7 mouse cellular contexts compared by ENCODE assay signal in the genomic region with DNA sequence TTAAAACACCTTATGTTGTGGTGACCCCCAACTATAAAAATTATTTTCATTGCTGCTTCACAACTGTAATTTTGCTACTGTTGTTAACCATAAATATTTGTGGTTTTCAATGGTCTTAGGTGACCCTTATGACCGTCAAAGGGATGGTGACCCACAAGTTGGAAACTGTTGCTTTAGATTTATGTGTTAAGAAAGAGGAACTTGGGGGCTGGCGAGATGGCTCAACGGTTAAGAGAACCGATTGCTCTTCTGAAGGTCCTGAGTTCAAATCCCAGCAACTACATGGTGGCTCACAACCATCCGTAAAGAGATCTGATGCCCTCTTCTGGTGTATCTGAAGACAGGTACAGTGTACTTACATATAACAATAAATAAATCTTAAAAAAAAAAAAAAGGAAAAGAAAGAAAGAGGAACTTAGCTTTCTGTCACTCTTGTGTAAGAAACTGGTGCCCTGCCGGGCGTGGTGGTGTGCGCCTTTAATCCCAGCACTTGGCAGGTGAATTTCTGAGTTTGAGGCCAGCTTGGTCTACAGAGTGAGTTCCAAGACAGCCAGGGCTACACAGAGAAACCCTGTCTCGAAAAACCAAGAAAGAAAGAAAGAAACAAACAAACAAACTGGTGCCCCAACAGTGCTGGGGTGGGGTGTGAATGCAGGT. TPM values are rescaled to one million over a fixed set of nuclear protein-coding genes. Genes with fewer than 3 reads are reported as not detected.
DNase-seq lines count a peak whose midpoint lies in the region; ATAC-seq and TF ChIP-seq lines count a peak whose summit lies in the region.
"Not testable (repeated sequence)": the region's sequence is repeated elsewhere in the genome, so short reads cannot be mapped to it uniquely, and the experiment has no call there.

No protein-coding gene starts in this region.

- not testable (repeated sequence) for H3K9me3 ChIP-seq in MEL (replicated peaks; ENCODE audit: insufficient read depth, low read length); heart, embryonic 12.5 days (replicated peaks); intestine, embryonic 14.5 days (ENCODE audit: control insufficient read depth, low read length); limb, embryonic 13.5 days; lung, postnatal 0 days (ENCODE audit: low read length); neural tube, embryonic 14.5 days (ENCODE audit: control insufficient read depth, low read length)

- H3K4me2 ChIP-seq in heart, embryonic 12.5 days, result peak overlapping the region; percentile 91
- peak overlapping the region; percentile 77 for H3K4me2 ChIP-seq in intestine, embryonic 14.5 days (ENCODE audit: low read length)
- H3K4me2 ChIP-seq in limb, embryonic 13.5 days (replicated peaks), result peak overlapping the region; percentile 95
- H3K4me2 ChIP-seq in lung, postnatal 0 days (replicated peaks; ENCODE audit: low read depth, low read length), result peak overlapping the region; percentile 83
- H3K4me2 ChIP-seq in neural tube, embryonic 14.5 days (ENCODE audit: low read depth, low read length), result peak overlapping the region; percentile 89

- peak; percentile 74 for DNase-seq in MEL (ENCODE audit: low read depth, low spot score)
- not testable (repeated sequence) for DNase-seq in intestine, embryonic 14.5 days (ENCODE audit: low spot score); lung, postnatal 0 days (ENCODE audit: low spot score)

- TF ChIP-seq EP300 in MEL (IDR thresholded peaks at IDR 0.05; ENCODE audit: low read depth in 1 of 2, low read length in 2 of 2); lung, postnatal 0 days (IDR thresholded peaks at IDR 0.05): not testable (repeated sequence)

- H3K4me3 ChIP-seq in MEL (ENCODE audit: control insufficient read depth in 1 of 2, insufficient read depth in 1 of 2, low read depth in 2 of 2, low read length in 2 of 2), result peak overlapping the region; percentile 80 to 86
- H3K4me3 ChIP-seq in embryonic fibroblast, embryonic 13.5 days (ENCODE audit: insufficient read depth, low read length), result peak overlapping the region; percentile 66
- peak overlapping the region; percentile 97 for H3K4me3 ChIP-seq in heart, embryonic 12.5 days
- H3K4me3 ChIP-seq in intestine, embryonic 14.5 days (ENCODE audit: low read depth, low read length), result peak overlapping the region; percentile 83
- peak overlapping the region; percentile 87 for H3K4me3 ChIP-seq in limb, embryonic 13.5 days
- H3K4me3 ChIP-seq in lung, postnatal 0 days (ENCODE audit: low read depth, low read length), result peak overlapping the region; percentile 88
- H3K4me3 ChIP-seq in neural tube, embryonic 14.5 days (ENCODE audit: low read depth, low read length), result peak overlapping the region; percentile 89

- 81% methylated on average over 9 of the region's 9 CpGs for WGBS in heart, embryonic 12.5 days
- WGBS in intestine, embryonic 14.5 days, result 80% methylated on average over 9 of the region's 9 CpGs
- 89% methylated on average over 9 of the region's 9 CpGs for WGBS in limb, embryonic 13.5 days
- WGBS in lung, postnatal 0 days, result 78% methylated on average over 9 of the region's 9 CpGs
- WGBS in neural tube, embryonic 14.5 days, result 87% methylated on average over 9 of the region's 9 CpGs

- H3K27ac ChIP-seq in MEL (ENCODE audit: control insufficient read depth, low read depth, low read length), result peak overlapping the region; percentile 56
- H3K27ac ChIP-seq in embryonic fibroblast, embryonic 13.5 days (ENCODE audit: insufficient read depth, low read length); heart, embryonic 12.5 days (ENCODE audit: poor library complexity, severe bottlenecking); intestine, embryonic 14.5 days (ENCODE audit: low read depth); limb, embryonic 13.5 days; neural tube, embryonic 14.5 days (ENCODE audit: low read depth, low read length): not testable (repeated sequence)
- peak overlapping the region; percentile 95; the same call in 1 of the 2 replicates for H3K27ac ChIP-seq in lung, postnatal 0 days (ENCODE audit: low read length)

- TF ChIP-seq RAD21 in MEL (IDR thresholded peaks at IDR 0.05; ENCODE audit: low read depth, low read length), result not testable (repeated sequence)

- H3K4me1 ChIP-seq in MEL (ENCODE audit: control insufficient read depth in 1 of 2, insufficient read depth in 2 of 2, low read length in 2 of 2), result peaks cover 7 to 12% of the 10 kb centered on the region in 2 experiments; a peak in 3 of 4 replicates
- not testable (repeated sequence) for H3K4me1 ChIP-seq in embryonic fibroblast, embryonic 13.5 days (ENCODE audit: control insufficient read depth, insufficient read depth, low read length); intestine, embryonic 14.5 days (replicated peaks; ENCODE audit: control insufficient read depth, insufficient read depth, low read length)
- peaks cover 29% of the 10 kb centered on the region for H3K4me1 ChIP-seq in heart, embryonic 12.5 days (replicated peaks)
- H3K4me1 ChIP-seq in limb, embryonic 13.5 days, result peaks cover 29% of the 10 kb centered on the region
- peaks cover 16% of the 10 kb centered on the region; the same call in 1 of the 2 replicates for H3K4me1 ChIP-seq in lung, postnatal 0 days (ENCODE audit: insufficient read depth, low read depth, low read length)
- H3K4me1 ChIP-seq in neural tube, embryonic 14.5 days (ENCODE audit: control insufficient read depth, insufficient read depth, low read length), result peaks cover 24% of the 10 kb centered on the region

- TF ChIP-seq CTCF in MEL (IDR thresholded peaks at IDR 0.05 in 2 of 3, conservative IDR thresholded peaks at IDR 0.05 in 1 of 3; ENCODE audit: control insufficient read depth in 1 of 3, insufficient read depth in 1 of 3, low read depth in 2 of 3, low read length in 3 of 3, poor library complexity in 1 of 3, severe bottlenecking in 1 of 3), result peak in 1 of 3 experiments; percentile 18; a peak in 1 of 6 replicates
- TF ChIP-seq CTCF in embryonic fibroblast, embryonic 13.5 days (IDR thresholded peaks at IDR 0.05; ENCODE audit: borderline replicate concordance, insufficient read depth, low read length); lung, postnatal 0 days (IDR thresholded peaks at IDR 0.05): not testable (repeated sequence)

- H3K27me3 ChIP-seq in MEL (ENCODE audit: control insufficient read depth in 1 of 2, insufficient read depth in 2 of 2, low read length in 2 of 2); heart, embryonic 12.5 days (replicated peaks); intestine, embryonic 14.5 days (replicated peaks; ENCODE audit: control insufficient read depth, insufficient read depth, low read length); limb, embryonic 13.5 days; lung, postnatal 0 days (replicated peaks; ENCODE audit: insufficient read depth, low read length); neural tube, embryonic 14.5 days (ENCODE audit: control insufficient read depth, insufficient read depth, low read length): not testable (repeated sequence)

- H3K79me2 ChIP-seq in MEL (ENCODE audit: control insufficient read depth, insufficient read depth, low read length, poor library complexity), result peaks cover 15% of the 10 kb centered on the region

- peak overlapping the region; percentile 82 for H3K9ac ChIP-seq in MEL (ENCODE audit: control insufficient read depth, low read depth, low read length, poor library complexity, severe bottlenecking)
- peak overlapping the region; percentile 95 for H3K9ac ChIP-seq in heart, embryonic 12.5 days
- peak overlapping the region; percentile 76; the same call in 1 of the 2 replicates for H3K9ac ChIP-seq in intestine, embryonic 14.5 days (ENCODE audit: low read length)
- peak overlapping the region; percentile 87 for H3K9ac ChIP-seq in limb, embryonic 13.5 days
- H3K9ac ChIP-seq in lung, postnatal 0 days (replicated peaks; ENCODE audit: low read depth), result peak overlapping the region; percentile 87
- peak overlapping the region; percentile 85 for H3K9ac ChIP-seq in neural tube, embryonic 14.5 days (replicated peaks; ENCODE audit: low read depth, low read length)

- TF ChIP-seq POLR2A in MEL (IDR thresholded peaks at IDR 0.05; ENCODE audit: control insufficient read depth in 1 of 2, insufficient read depth in 1 of 2, low read depth in 1 of 2, low read length in 2 of 2, poor library complexity in 1 of 2); embryonic fibroblast, embryonic 13.5 days (IDR thresholded peaks at IDR 0.05; ENCODE audit: low read depth, low read length): not testable (repeated sequence)

- not testable (repeated sequence) for ATAC-seq in heart, embryonic 12.5 days (ENCODE audit: insufficient number of reproducible peaks, low FRiP score); intestine, embryonic 14.5 days (replicated peaks; ENCODE audit: low FRiP score, low TSS enrichment, low read depth); limb, embryonic 13.5 days (ENCODE audit: low FRiP score, low read depth); lung, postnatal 0 days; neural tube, embryonic 14.5 days (ENCODE audit: low read depth)

- H3K36me3 ChIP-seq in MEL (ENCODE audit: control insufficient read depth in 1 of 2, insufficient read depth in 2 of 2, low read length in 2 of 2); intestine, embryonic 14.5 days (ENCODE audit: control insufficient read depth, insufficient read depth, low read length); limb, embryonic 13.5 days; lung, postnatal 0 days (ENCODE audit: insufficient read depth, low read length); neural tube, embryonic 14.5 days (ENCODE audit: control insufficient read depth, insufficient read depth, low read length): not testable (repeated sequence)
- peaks cover 12% of the 10 kb centered on the region; the same call in 1 of the 2 replicates for H3K36me3 ChIP-seq in heart, embryonic 12.5 days

RNA-seq across cellular contexts. Expression of a gene that starts 1.1 kb away (rescaled TPM):
- total RNA-seq in MEL (2012; rRNA removed), result 43.0 and 51.1 TPM in 2 replicates
- 10 to 100 TPM in 1 of 2 experiments, not detected in 1; 83.8 TPM for polyA plus RNA-seq in MEL (2012; ENCODE audit: insufficient read depth in 1 of 2, insufficient read length in 2 of 2, low read depth in 1 of 2, low replicate concordance in 2 of 2, missing spikeins in 1 of 2)
- 134 and 138 TPM in 2 replicates for polyA plus RNA-seq in embryonic fibroblast, embryonic 13.5 days (2011; ENCODE audit: insufficient read length, low read depth, missing spikeins)
- polyA plus RNA-seq in heart, embryonic 12.5 days (2016; fragmentation: Nextera tagmentation; extraction: Ambion mirVana), result 51.4 and 52.9 TPM in 2 replicates
- 72.7 and 78.5 TPM in 2 replicates for polyA plus RNA-seq in intestine, embryonic 14.5 days (2014; fragmentation: Nextera tagmentation; extraction: Ambion mirVana)
- 82.5 and 83.5 TPM in 2 replicates for polyA plus RNA-seq in limb, embryonic 13.5 days (2015; fragmentation: Nextera tagmentation; extraction: Ambion mirVana)
- polyA plus RNA-seq in lung, postnatal 0 days (2015; fragmentation: Nextera tagmentation; extraction: Ambion mirVana), result 141 and 146 TPM in 2 replicates
- 235 and 254 TPM in 2 replicates for polyA plus RNA-seq in neural tube, embryonic 14.5 days (2014; fragmentation: Nextera tagmentation; extraction: Ambion mirVana)

RNA-seq across cellular contexts. Expression of a gene that starts 40.4 kb away (rescaled TPM):
- 15.7 and 16.6 TPM in 2 replicates for total RNA-seq in MEL (2012; rRNA removed)
- 100 to 1,000 TPM in 1 of 2 experiments, not detected in 1; 120 TPM for polyA plus RNA-seq in MEL (2012; ENCODE audit: insufficient read depth in 1 of 2, insufficient read length in 2 of 2, low read depth in 1 of 2, low replicate concordance in 2 of 2, missing spikeins in 1 of 2)
- polyA plus RNA-seq in embryonic fibroblast, embryonic 13.5 days (2011; ENCODE audit: insufficient read length, low read depth, missing spikeins), result 31.7 and 40.8 TPM in 2 replicates
- polyA plus RNA-seq in heart, embryonic 12.5 days (2016; fragmentation: Nextera tagmentation; extraction: Ambion mirVana), result 32.8 and 33.4 TPM in 2 replicates
- 19.1 and 20.2 TPM in 2 replicates for polyA plus RNA-seq in intestine, embryonic 14.5 days (2014; fragmentation: Nextera tagmentation; extraction: Ambion mirVana)
- 20.1 and 20.2 TPM in 2 replicates for polyA plus RNA-seq in limb, embryonic 13.5 days (2015; fragmentation: Nextera tagmentation; extraction: Ambion mirVana)
- 25.5 and 28.5 TPM in 2 replicates for polyA plus RNA-seq in lung, postnatal 0 days (2015; fragmentation: Nextera tagmentation; extraction: Ambion mirVana)
- 25.8 and 29.6 TPM in 2 replicates for polyA plus RNA-seq in neural tube, embryonic 14.5 days (2014; fragmentation: Nextera tagmentation; extraction: Ambion mirVana)

RNA-seq across cellular contexts. Expression of a gene that starts 46.1 kb away (rescaled TPM):
- 0.27 TPM in 1 of 2 replicates, not detected in the other for total RNA-seq in MEL (2012; rRNA removed)
- polyA plus RNA-seq in MEL (2012; ENCODE audit: insufficient read depth in 1 of 2, insufficient read length in 2 of 2, low read depth in 1 of 2, low replicate concordance in 2 of 2, missing spikeins in 1 of 2), result 1 to 10 TPM in 1 of 2 experiments, not detected in 1; 2.1 TPM
- polyA plus RNA-seq in embryonic fibroblast, embryonic 13.5 days (2011; ENCODE audit: insufficient read length, low read depth, missing spikeins), result 0.28 and 0.35 TPM in 2 replicates
- 1.7 and 1.9 TPM in 2 replicates for polyA plus RNA-seq in heart, embryonic 12.5 days (2016; fragmentation: Nextera tagmentation; extraction: Ambion mirVana)
- 3.1 and 3.8 TPM in 2 replicates for polyA plus RNA-seq in intestine, embryonic 14.5 days (2014; fragmentation: Nextera tagmentation; extraction: Ambion mirVana)
- 5.9 and 7.6 TPM in 2 replicates for polyA plus RNA-seq in limb, embryonic 13.5 days (2015; fragmentation: Nextera tagmentation; extraction: Ambion mirVana)
- 1.8 and 2.9 TPM in 2 replicates for polyA plus RNA-seq in lung, postnatal 0 days (2015; fragmentation: Nextera tagmentation; extraction: Ambion mirVana)
- polyA plus RNA-seq in neural tube, embryonic 14.5 days (2014; fragmentation: Nextera tagmentation; extraction: Ambion mirVana), result 0.94 and 1.2 TPM in 2 replicates
